Mouse (Mus musculus): ENCODE measurements around the gene Limk2.

The Limk2 gene

DNA sequence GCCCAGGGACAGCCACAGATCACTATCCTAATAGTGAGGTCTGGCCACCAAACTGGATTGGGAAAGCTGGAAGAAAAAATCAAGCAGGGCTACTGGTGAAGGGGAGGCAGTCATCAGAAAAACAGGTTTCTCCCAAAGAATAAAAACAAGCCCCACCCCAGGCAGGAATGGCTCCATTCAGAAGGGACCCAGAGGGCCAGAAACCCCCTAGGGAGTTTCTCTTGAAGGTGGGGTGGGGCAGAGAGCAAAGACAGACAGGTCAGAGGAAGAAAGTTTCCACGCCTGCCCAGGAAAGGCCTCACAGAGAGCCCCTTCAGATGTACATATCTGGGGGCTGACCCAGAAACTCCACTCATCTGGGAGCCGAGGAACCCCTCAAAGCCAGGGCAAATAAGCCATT lies 38.8 kb downstream of the Limk2 start:
- no peak for DNase-seq

DNA sequence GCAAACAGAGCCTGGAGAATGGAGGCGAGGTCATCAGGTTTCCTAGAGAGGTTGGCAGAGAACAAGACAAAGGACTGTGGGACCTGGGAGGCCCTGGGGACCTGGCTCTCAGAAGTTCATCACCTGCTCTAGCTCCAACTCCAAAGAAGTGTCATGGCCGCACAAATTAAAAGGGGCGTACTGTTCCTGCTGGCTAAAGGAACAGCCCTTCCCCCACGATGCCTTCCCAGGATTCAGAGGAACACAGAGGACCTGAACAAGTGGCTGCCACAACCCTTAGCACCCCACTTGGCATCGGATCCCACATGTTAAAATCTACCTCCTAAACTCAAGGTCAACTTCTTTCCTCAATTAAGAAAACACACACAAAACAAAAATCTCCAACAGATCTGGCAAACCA lies 39.5 kb downstream of the Limk2 start:
- no peak for DNase-seq

DNA sequence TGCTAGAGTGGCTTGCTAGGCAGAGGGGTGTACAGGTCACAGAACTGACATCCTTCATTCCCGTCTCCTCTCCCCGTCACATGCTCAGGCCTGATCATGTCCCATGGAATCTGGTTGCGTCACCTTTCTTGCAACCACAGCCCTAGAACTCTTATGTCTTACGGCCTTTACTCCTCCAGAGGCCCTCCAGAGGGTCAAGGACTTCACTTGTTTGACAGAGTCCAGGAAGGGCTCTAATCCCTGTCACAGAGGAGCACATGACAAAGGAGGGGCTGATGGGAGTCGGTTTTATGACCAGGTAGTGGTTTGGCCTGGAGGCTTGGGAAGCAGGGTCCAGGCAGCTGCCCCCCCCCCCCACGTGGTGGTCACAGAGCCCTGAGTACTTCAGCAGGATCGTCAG lies 40.0 kb downstream of the Limk2 start:
- DNase-seq, result no peak

DNA sequence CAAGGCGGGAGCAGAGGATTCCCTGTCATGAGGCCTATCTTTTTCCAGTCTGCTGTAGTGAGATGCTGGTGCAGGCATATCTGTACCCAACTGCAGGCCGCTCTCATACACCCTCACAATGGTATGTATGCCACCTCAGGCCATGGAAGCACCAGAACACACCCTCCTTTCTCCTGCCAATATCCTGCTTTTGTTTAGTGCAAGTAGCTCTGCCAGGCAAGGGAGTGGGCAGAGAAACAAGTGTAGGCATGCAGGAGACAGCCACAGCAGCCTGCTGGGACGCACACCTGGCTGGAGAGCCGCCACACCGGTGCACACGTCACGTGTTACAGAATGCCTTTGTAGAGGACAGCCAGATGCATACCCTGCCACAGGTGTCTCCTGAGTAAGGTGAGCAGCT lies 42.6 kb downstream of the Limk2 start:
- no peak for DNase-seq

DNA sequence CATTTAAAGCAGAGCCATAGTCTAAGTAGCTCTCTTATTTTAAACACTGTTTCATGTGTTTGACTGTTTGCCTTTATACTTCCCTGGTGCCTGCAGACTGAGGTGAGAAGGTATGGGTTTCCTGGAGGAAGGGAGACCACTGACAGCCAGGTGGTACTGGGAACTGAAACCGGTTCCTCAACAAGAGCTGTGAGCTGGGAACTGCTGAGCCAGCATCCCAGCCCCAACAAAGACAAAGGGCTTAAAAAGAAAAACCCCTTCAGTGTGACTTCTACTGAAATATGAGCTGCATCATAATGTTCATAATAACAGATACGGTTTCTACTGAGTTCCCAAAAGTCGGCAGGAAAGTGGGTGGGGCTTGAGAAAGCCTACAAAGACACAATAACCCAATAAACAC lies 46.1 kb downstream of the Limk2 start:
- no peak for DNase-seq

DNA sequence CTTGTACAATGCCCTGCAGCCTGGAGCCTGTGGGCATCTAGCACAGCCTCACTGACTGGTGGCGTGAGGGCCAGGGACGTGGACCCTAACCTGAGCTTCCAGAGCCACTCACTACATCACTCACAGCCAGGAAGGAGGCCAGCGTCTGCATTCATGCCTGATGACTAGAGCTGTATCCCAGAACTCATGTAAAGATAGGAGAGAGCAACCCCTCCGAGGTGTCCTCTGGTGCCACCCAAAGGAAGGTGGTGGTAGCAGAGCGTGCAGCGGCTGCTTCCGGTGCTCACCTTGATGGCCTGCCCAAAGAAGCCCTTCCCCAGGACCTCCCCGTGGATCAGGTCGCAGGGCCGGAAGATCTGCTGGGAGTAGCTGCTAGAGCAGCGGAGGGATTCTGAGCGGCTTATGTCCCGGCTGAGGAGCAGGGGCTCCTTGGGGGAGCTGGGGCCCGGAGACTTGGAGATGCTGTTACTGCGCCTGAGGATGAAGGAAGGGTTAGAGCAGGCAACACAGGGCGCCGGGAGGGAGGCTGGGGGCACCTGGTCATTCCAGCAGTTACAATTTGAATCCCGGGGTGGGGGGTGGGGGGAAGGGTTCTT lies 55.9 kb downstream of the Limk2 start:
- no peak for DNase-seq

DNA sequence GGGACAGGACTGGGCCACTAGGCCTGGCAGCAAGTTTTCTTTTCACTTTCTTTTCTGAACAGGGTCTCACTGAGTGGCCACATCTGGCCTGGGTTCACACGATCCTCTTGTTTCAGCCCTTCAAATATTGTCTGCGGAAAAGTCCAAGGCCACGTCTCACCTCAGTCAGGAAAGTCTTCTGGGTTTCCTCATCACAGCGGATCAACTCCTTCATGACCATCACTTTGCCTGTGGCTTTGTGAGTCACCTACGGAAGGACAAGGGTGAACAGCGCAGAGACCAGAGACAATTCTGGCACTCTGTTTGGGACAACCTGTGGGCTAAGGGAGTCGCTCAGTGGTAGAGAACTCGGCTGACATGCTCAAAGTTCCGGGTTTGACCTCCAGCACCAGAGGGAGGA lies 56.9 kb downstream of the Limk2 start:
- no peak for DNase-seq

DNA sequence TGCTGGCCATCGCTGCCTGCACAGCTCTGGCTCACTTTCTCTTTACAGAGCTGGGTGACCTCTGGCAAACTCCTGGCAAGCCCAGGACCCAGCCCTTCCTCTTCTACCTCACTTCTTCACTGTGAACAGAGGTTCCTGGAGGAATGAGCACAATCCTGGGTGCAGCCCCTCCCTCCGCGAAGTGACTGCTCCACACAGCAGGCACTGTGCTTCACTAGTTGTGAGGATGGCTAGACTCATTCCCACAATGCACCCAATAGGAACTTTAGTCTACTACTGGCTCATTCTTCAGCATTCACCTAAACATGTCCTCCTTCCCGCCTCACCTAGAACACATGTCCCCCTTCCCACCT lies 59.7 kb downstream of the Limk2 start:
- no peak for DNase-seq

DNA sequence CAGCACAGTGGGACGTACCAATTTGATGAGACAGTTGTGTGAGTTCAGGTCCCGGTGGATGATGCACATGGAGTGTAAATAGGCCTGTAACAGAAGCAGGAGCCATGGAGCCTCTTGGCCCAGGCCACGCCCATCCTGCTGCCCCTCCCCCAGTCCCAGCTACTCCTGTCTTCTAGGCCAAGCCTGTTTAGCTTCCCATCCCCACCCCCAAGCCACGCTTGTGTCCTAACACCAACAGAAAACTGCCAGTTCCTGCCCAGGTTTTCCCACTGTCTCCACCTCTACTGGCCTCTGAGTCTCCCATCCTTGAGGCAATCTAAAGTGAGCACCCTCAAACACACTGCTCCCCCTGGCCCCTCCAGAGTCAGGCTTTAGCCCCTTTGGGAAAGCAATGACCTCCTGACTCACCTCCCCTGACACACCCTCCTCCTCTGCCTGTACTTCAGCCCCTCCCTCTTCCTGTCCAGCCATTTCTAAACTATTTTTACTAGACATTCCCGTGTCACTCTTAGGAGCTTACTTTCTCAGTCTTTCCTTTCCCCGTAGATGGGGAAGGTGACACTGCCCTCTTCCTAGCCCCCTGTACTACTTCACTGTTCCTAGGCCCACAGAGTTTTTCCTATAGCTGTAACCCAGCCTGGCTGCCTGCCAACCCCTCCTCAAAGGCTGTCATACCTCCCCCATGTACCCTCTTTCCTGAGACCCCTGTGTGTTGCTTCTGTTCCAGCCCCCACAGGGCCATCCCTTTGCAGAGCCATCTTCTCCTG lies 60.2 kb downstream of the Limk2 start:
- DNase-seq, result peak in 1 of 2 experiments; percentile 34

DNA sequence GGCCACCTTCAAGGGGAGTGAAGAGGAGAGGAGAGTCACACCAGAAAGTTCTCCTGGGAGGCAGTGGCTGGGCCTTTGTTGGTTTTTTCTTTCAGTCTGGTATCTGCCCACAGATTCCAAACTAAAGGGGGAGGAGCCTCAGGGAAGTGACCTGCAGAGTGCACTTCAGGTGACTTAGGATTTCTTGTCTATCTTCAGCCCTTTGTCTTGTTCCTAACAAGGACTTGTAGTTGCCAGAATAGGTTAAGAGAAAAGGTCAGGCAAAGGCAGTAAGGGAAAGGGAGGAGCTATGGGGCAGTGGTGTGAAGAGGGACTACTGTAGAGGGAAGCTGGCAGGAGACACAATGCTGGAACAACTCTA lies 61.2 kb downstream of the Limk2 start:
- DNase-seq, result no peak

DNA sequence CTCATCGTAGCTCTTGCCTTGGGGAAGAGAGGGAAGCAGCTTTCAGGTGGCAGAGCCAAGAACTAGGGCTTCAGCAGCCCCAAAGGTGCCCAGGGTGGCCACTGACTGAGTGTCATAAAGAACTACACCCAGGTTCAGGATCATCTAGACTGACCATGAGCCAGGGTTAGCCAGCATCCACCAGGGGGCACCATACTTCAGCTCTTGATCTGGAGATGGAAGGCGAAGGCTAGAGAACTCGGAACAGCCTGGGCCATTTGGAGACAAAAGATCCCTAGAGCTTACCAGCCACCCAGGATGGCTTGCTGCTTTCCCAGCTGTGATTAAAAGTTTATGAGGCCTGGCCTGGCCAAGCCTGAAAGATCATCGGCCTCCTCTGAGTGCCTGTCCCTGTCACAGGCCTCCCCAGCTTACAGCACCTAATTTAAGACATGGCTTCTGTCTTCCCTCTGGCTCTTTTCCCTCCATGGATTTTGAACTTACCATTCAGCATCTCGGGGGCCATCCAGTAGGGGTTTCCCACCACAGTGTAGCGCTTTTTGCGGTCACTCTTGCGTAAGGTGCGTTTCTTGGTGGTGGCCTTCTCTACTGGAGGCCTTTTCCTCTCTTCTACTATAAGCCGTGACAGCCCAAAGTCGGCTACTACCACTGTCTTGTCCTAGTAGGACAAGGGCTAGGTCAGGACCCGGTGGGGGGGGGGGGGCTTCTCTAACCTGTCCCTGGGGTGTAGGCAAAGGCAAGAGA lies 61.7 kb downstream of the Limk2 start:
- peak; percentile 92 for DNase-seq

DNA sequence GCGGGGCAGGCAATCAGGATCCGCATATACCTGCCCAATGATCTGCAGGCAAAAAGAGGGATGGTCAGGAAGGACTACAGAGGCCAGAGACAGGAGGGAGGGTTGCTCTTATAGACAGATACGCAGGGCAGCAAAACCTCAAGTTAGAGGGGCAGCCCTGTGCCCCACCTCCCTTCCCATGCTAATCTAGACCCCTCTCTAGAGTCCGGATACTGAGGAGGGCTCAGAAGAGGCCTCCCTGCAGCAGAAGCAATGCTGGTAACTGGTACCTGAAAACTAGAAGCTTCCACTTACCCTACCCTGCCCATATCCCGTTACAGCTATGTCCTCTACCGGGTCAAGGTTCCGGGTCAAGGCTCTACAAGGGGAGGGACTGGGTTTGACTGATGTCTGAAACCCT lies 62.6 kb downstream of the Limk2 start:
- no peak for DNase-seq

DNA sequence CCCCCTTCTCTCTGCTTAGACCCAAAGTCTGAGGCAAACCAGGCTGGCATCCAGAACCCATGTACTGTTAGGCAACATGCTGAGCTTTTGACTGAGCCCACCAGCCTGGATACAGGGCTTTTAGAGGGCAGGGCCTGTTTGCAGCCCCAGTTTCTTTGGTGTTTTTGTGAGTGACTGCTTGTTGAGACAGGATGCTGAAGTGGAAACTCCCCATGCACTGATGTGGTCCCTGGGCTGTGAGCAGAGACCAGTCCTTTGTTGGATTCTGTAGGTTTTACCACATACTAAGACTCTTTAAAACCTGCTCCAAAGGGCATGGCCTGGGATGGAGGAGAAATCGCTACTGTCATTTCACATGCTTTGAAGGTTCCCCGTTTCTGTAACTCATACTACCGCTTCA lies 64.1 kb downstream of the Limk2 start:
- DNase-seq, result no peak

DNA sequence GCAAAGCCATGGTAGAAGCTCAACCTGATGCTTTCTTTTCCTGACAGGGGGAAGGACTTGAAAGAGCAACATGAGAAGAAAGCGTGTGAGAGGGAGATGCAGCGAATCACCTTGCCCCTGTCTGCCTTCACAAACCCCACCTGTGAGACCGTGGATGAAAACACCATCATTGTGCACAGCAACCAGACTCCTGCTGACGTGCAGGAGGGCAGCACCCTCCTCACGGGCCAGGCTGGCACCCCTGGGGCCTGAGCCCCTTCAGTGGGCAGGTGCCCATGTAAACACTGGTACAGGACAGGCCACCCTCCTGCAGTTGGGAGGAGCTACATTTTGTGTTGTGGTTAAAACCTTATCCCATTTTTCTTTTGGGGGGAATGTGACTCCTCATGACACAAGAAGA lies 67.5 kb downstream of the Limk2 start:
- no peak for DNase-seq

DNA sequence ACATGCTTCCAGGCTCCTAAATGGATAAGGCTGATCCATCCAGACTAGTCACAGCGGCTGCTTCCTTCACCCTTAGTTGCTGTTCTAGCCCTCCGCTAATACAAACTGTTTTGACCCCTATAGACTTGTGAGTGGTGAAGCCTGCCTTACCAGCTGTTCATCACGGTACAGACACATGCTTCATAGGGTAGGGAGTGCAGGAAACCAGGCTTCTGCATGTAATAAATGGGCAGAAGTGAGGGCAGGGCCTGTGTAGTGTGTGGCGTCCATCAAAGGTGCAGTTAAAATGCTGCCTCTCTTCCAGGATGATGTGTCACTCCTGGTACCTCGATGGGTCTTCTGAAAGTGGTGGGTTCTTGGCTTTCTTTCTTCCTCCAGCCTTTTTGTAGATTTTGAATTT lies 71.0 kb downstream of the Limk2 start:
- DNase-seq, result no peak

DNA sequence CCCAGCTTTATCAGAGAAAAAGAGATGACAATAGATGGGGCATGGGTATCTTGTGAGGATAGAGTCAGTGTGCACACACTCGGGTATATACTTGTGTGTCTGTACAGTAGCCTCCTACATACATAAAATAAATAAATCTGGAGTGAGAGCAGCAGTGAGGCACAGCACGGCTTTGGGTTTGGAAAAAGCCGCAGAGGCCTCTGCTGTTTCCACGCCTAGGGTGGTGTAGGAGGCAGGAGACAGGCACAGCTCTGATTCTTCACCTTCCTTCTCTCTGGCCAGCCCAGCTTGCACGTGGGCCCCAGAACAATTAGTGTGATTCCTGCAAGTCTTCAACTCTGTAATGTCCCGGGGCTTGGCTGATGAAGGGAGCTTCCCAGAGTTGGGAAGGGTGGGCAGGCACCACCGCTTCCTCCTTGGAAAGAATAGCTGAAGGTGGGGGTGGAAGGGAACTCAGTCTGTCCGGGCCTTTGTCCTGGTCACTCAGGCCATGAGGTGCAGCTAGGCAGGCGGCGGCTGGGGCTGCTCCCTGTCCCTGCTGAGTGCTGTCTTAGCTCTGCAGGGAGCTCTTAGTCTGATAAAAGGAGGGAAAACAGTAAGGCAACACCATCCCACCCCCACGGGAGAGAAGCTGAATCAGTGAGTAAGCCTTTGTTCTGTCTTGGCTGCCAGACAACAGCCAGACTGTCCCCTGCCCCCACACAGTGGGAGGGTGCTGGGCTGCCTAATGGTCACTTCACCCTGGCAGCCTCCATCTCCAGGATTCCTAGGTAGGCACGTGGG lies 71.6 kb downstream of the Limk2 start:
- DNase-seq, result peak; percentile 84 to 89

DNA sequence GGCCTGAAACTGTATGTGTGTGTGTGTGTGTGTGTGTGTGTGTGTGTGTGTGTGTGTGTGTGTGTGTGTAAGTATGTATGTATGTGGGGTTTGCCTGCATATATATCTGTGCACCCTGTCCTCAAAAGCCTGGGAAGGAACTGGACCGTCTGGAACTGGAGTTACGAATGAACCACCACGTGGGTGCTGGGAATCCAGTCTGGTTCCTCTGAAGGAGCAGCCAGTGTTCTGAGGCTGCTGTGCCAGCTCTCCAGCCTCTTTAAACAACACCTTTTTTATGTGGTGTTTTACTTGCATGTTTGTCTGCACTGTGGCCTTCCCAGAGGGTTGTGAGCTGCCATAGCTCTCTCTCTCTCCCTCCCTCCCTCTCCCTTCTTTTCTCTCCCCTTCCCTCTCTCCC lies 72.4 kb downstream of the Limk2 start:
- DNase-seq, result peak in 1 of 2 experiments; percentile 36

DNA sequence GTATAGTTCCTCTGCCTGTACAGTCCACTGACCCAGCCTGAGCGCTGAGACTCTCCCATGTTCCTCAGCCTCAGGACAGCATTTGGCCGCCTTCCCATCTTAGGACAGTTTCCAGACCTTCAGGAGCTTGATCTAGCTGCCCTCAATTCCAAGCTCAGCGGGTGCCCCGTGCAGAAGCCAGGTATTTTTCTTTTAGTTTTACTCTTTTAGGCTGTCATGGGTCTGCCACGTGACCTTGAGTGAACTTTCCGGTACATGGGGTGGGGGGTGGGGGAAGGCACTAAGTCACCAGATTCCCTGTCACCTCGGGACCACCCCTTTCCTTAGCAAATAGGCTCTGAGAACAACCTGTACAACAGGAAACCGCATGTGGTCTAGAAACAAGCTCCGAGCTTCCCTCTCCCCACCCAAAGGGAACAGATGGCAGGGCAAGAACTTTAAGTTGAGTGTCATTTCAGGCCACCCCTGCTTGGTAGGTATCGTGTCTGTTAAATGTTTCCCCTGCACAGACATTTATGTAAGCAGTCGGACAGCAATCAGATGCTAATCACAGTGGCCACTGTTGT lies 73.3 kb downstream of the Limk2 start:
- DNase-seq, result peak; percentile 89 to 93

DNA sequence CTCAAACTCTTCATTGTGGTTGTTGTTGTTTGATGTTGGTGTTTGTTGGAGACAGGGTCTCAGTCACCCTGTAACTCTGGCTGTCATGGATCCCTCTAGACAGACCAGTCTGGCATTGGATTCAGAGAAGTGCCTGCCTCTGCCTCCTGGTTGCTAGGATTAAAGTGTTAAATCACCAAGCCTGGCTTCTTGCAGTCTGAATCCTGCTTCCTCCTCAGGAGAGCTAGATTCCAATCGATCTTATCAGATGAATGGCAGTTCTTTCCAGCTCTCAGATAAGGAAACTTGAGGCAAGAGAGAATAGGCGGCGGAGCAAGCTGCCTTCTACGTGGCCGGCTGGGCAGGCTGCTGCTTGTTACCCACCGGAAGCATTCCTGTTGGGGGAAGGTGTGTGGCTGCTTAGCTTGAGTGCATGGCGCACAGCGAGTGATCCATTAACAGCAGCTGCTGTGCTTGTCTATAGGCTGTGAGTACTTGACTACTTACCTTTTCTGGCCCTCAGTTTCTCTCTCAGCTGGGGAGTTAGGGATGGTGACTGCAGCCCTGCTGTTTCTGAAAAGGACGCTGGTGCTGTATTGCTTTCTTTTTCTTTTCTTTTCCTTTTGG lies 74.2 kb downstream of the Limk2 start:
- peak in 1 of 2 experiments; percentile 37 for DNase-seq

DNA sequence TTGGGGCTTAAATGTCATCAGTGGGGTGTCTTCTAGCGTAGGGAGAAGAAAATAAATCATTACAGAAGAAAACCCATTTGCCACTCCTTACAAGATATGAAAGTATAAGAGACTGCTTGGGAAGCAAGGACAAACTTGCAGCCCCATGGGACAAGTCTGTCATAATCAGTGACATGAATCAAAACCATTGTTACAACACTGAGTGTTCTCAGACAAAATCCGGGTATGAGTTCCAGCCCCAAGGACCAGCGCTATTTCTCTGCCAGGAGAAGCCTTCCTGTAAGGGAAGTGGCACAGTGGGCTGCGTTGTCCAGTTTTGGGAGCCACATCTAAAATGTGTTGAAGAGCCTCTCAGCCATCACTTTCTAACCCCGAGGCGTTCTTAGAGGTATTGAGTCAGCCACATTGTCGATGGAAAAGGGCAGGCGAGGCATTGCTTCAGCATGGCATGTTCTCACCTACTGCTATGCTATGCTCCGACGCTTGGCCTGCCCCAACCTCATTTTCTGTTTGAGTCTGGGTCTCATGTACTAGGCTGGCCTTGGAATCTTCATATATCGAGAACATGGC lies 74.8 kb downstream of the Limk2 start:
- DNase-seq, result peak in 1 of 2 experiments; percentile 26

DNA sequence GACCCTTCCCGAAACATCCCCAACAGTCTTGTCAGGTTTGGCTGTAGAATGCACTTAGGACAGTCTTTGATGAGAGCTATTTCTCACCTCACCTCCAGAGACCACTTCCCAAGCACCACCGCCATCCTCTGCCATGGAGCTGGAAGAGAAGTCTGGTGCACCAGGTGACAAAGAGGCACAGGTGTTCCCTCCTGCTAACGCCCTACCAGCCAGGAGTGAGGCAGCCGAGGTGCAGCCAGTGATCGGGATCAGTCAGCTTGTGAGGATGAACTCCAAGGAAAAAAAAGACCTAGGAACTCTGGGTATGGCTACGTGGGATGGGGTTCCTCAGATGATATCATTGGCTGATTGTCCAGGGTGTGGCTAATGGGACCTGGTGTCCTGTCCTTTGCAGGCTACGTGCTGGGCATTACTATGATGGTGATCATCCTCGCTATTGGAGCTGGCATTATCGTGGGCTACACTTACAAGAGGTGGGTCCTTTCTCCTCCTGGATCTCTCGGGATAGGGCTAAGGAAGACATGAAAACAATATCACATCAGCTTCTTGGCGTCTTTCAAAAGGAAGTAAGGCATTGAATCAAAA lies 75.8 kb downstream of the Limk2 start:
- peak in 1 of 2 experiments; percentile 41 for DNase-seq

Measured in cerebellum, adult 18-20 months (tissue).